Mouse (Mus musculus): ENCODE results near the gene Zfp652. TPM values are rescaled to one million over a fixed set of nuclear protein-coding genes. Genes with fewer than 3 reads are reported as not detected.

The Zfp652 gene
- polyA plus RNA-seq, 1 experiment from 2014 or later: 24.5 TPM

DNA sequence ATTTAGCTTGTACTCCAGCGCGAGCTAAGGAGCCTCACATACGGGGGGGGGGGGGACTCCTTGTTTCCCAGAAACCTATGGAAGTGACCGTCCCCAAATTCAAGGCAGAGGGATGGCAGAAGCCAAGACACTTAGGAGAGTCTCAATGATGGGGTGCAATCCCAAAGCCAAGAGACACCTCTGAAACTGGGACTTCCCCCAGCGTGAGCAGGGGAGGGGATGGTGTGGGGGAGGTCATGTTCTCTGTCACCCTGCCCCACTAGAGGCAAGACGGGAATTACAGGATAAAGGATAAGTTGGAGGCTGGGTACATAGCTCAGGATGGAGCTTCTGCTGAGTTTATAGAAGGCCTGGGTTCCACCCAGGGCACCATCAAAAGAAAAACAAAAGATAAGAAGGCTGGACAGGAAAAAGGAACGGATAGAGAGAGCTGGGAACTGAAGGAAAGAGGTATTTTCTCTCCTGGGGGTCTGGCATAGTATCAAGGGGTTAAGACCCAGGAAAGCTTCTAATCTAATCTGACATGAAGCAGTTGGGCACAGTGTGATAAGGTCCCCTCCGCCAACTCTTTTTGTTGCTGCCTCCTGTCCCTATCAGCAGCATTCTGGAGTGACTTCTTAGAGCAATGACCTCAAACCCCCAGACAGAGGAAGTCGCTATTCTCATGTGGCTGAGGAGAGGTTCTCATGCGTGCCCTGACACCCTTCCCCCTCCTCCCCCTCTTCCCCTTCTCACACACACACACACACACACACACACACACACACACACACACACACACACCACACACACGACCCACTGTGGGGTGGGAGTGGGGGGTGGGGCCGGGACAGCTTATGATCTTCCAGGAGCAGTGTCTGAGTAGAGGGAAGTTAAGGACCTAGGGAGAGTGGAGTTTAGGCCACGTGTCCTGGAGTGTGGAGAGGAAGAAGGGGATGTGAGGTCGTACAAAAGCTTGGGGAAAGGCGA, 122.6 kb downstream of the Zfp652 start:
- no peak overlapping the region for H3K27ac ChIP-seq
- H3K27me3 ChIP-seq: peaks cover 79% of the 10 kb centered on the region
- 14% methylated on average over 15 of the region's 15 CpGs for WGBS
- no peaks in the 10 kb centered on the region for H3K9me3 ChIP-seq
- H3K4me3 ChIP-seq: no peak overlapping the region
- 0 out of 2 replicates have a peak overlapping the region, but pooled peaks have one; percentile 11 for H3K4me2 ChIP-seq (replicated peaks)
- ATAC-seq (ENCODE audit: insufficient number of reproducible peaks, insufficient read depth, low FRiP score, low TSS enrichment): no peak
- peaks cover 42% of the 10 kb centered on the region for H3K4me1 ChIP-seq
- H3K36me3 ChIP-seq: no peaks in the 10 kb centered on the region
- H3K9ac ChIP-seq: no peak overlapping the region

DNA sequence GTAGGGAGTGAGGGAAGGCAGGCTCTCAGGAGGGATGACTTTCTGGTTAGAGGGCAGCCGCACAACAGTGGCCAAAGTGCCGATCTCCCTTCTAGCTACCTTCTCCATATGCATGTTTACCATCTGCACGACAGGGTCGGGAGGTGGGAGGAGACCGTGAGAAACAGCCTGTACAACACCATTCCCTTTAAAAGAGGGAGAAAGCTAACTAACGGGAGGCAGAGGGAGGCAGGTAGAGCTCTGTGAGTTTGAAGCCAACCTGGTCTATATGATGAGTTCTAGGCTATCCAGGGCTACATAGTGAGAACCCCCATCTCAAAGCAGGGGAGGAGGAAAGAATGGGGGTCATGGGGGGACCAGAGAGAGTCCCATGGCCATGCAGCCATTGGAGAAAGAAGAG, 123.4 kb downstream of the Zfp652 start:
- no peak overlapping the region for H3K4me3 ChIP-seq
- WGBS: 37% methylated on average over 6 of the region's 6 CpGs
- H3K27me3 ChIP-seq: peaks cover 71% of the 10 kb centered on the region
- H3K4me1 ChIP-seq: peaks cover 34% of the 10 kb centered on the region
- no peaks in the 10 kb centered on the region for H3K36me3 ChIP-seq
- no peak overlapping the region for H3K9ac ChIP-seq
- no peak overlapping the region for H3K4me2 ChIP-seq (replicated peaks)
- no peaks in the 10 kb centered on the region for H3K9me3 ChIP-seq
- no peak for ATAC-seq (ENCODE audit: insufficient number of reproducible peaks, insufficient read depth, low FRiP score, low TSS enrichment)
- no peak overlapping the region for H3K27ac ChIP-seq

DNA sequence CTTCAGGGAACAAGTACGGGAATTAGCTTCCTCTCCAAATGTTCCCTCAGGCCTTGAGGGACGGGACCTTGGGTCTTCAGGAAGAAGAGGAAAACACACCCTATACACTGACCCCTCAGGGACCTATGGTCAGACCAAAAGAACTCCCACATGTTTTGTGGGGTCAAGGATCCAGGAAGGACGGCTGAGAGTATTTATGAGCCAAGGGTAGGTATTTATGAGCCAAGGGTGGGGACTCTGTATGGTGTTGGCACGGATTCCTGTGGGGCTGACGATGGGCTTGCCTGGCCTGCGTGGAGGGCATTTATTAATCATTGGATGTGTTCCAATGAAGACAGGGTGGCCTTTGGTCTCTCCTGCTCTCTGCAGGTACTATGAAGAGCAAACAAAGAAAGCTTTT, 124.0 kb downstream of the Zfp652 start:
- Histone ChIP-seq H3K4me1 (peaks cover 28% of the 10 kb centered on the region), H3K9me3 (no peaks in the 10 kb centered on the region), H3K4me3 (no peak overlapping the region), H3K27ac (no peak overlapping the region), H3K36me3 (no peaks in the 10 kb centered on the region), H3K4me2 (replicated peaks) (no peak overlapping the region), H3K27me3 (peaks cover 66% of the 10 kb centered on the region), H3K9ac (no peak overlapping the region)
- no peak for ATAC-seq (ENCODE audit: insufficient number of reproducible peaks, insufficient read depth, low FRiP score, low TSS enrichment)
- 65% methylated on average over 6 of the region's 6 CpGs for WGBS

DNA sequence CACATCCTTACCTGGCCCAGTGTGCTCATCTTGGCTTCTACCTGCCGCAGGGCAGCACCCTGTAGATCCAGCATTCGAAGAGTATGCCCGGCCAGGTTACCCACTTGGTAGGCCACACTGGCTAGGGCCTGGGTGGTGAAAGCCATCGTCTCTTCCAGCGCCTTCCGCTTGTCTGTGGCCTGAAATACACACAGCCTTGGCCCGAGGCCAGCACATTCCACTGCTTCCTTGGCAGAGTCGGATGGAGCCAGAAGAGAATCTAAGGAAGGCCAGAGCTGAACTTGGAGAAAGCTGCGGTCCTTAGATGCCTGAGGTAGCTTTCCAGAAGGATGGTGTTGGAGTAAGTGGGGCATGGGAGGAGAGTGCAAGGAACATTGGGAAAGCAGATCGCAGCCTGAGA, 124.6 kb downstream of the Zfp652 start, which contains the start of gene Gngt2:
Gene Gngt2 (plus strand): TSS at position 158 of the 400 bp plus-strand sequence.
- H3K27me3 ChIP-seq: peaks cover 66% of the 10 kb centered on the region

DNA sequence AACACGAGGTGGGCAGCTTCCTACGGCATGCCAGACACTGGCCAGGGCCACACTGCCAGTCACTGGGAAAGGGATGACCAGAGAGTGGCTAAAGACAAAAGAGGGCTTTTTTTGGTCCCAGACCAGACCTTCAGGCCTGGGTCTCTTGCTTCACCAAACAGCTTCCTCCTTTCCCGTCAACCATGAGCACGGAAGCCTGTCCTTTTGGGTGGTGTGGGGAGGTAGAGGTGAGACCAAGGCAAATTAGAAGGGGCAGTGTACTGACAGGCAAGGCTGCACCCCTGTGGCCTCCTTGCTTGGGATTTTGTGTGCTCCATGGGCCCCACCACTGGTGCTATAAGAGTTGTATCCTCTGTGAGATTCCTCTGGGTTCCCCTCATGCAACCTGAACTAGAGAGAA, 126.1 kb downstream of the Zfp652 start:
- no peak overlapping the region for H3K4me2 ChIP-seq (replicated peaks)
- no peak overlapping the region for H3K4me3 ChIP-seq
- no peaks in the 10 kb centered on the region for H3K9me3 ChIP-seq
- no peak overlapping the region for H3K9ac ChIP-seq
- WGBS: 82% methylated on average over 4 of the region's 4 CpGs
- ATAC-seq (ENCODE audit: insufficient number of reproducible peaks, insufficient read depth, low FRiP score, low TSS enrichment): no peak
- no peak overlapping the region for H3K27ac ChIP-seq
- H3K36me3 ChIP-seq: no peaks in the 10 kb centered on the region
- peaks cover 50% of the 10 kb centered on the region for H3K27me3 ChIP-seq
- peaks cover 36% of the 10 kb centered on the region for H3K4me1 ChIP-seq

More for the DNA sequence above, 124.6 kb downstream of the Zfp652 start, which contains the start of gene Gngt2:
- H3K4me1 ChIP-seq: peaks cover 33% of the 10 kb centered on the region
- no peak within 1 kb of the TSS for H3K9ac ChIP-seq
- H3K9me3 ChIP-seq: no peaks in the 10 kb centered on the region
- no peak for ATAC-seq (ENCODE audit: insufficient number of reproducible peaks, insufficient read depth, low FRiP score, low TSS enrichment)
- WGBS: 70% methylated on average over 10 of the region's 10 CpGs
- no peak within 1 kb of the TSS for H3K4me2 ChIP-seq (replicated peaks)
- no peaks in the 10 kb centered on the region for H3K36me3 ChIP-seq
- H3K27ac ChIP-seq: 0 out of 2 replicates have a peak within 1 kb of the TSS, but pooled peaks have one; percentile 13
- no peak within 1 kb of the TSS for H3K4me3 ChIP-seq

DNA sequence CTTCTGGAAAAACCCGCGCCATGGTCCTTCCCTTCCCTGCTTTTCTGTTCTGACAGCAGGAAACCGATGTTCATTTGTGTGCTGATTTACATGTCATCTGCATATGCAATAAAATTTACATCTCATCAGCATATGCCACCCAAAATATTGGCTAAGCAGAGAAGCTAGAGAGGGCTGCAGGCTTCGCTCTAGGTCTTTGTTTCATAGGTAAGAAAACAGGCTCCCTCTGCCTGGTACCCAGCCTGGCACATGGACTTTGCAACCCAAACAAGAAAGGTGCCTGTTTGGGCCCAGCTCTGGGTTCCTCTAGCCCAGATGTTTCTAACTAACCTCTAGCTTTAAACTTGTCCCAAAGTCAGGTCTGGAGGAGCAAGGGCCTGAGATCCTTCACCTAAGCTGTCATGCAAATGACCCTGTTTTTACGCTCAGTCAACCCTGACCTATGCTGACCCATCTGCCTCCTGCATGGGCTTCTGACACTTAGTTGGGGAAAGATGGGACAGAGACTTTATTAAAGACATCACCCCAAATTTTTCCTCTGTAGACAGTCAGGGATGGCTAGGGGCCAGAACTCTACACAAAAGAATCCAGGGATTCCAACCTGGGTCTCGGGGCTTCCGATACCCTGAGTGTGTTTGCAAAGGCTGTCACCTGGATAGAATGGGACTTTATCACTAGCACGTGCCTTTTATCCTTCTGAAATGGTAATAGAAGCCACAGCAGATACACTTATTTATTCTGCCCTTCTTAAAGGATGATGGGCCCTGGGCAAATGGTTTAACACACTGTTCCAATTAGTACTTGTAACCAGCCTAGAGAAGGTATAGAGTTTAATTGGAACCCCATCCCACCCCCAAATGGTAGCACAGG, 126.8 kb downstream of the Zfp652 start:
- Histone ChIP-seq H3K4me3 (no peak overlapping the region), H3K9me3 (no peaks in the 10 kb centered on the region), H3K36me3 (no peaks in the 10 kb centered on the region), H3K27ac (no peak overlapping the region), H3K4me2 (replicated peaks) (no peak overlapping the region), H3K4me1 (peaks cover 32% of the 10 kb centered on the region), H3K27me3 (peaks cover 44% of the 10 kb centered on the region), H3K9ac (no peak overlapping the region)
- no peak for ATAC-seq (ENCODE audit: insufficient number of reproducible peaks, insufficient read depth, low FRiP score, low TSS enrichment)
- 72% methylated on average over 8 of the region's 8 CpGs for WGBS

DNA sequence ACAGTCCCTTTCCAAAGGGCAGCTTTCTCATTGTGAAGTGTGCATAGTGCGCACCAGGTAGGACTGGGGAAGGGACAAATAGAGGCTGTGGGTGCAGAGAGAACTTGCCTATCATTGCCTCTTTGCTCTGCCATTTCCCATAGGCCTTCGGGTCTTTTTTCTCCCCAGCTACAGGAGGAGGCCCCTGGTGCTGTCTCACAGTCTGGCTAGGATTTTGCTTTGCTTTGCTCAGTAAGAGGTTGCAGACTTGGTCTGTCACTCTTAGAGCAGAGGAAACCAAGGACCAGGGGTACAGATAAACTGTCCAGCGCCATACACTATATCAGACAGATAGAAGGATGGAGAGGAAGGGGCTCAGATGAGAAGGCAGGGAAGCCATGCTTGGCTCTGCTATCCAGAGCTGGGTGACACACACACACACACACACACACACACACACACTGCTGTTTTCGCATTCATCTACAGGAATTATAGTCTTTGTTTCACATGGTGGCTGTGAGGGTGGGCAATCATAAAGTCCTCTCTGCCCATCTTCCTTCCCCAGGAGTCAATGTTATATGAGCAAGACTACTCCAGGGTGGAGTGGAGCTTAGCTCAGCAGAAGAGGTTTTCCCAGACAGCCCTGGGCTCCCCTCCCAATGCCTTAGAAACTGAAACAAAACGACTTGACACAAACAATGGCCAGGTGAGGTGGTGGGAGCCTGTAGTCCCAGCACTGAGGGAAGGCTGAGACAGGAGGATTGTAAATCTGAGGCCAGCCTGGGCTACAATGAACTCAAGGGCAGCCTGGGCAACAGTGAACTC, 128.4 kb downstream of the Zfp652 start:
- peak overlapping the region; percentile 7 for H3K4me3 ChIP-seq
- H3K9me3 ChIP-seq: no peaks in the 10 kb centered on the region
- H3K27me3 ChIP-seq: peaks cover 27% of the 10 kb centered on the region
- H3K9ac ChIP-seq: no peak overlapping the region
- no peaks in the 10 kb centered on the region for H3K36me3 ChIP-seq
- peak overlapping the region; percentile 14; the same call in 1 of the 2 replicates for H3K4me2 ChIP-seq (replicated peaks)
- ATAC-seq (ENCODE audit: insufficient number of reproducible peaks, insufficient read depth, low FRiP score, low TSS enrichment): no peak
- 78% methylated on average over 5 of the region's 5 CpGs for WGBS
- no peak overlapping the region for H3K27ac ChIP-seq
- peaks cover 21% of the 10 kb centered on the region for H3K4me1 ChIP-seq

DNA sequence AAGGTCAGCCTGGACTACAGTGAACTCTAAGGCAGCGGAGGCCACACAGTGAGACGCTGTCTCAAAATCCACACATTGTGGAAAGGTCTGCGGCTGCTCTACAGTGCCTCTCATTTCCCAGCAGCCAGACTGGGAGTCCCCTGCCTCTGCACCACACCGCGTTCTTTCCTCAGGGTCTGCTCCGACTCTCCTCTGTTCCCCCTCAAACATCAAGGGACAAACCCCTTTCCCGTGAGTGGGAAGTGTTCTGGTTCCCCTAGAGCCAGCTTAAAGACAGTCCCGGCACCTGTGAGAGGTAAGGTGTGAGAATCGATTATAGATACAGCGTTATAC, 129.0 kb downstream of the Zfp652 start:
- WGBS: 53% methylated on average over 10 of the region's 10 CpGs

DNA sequence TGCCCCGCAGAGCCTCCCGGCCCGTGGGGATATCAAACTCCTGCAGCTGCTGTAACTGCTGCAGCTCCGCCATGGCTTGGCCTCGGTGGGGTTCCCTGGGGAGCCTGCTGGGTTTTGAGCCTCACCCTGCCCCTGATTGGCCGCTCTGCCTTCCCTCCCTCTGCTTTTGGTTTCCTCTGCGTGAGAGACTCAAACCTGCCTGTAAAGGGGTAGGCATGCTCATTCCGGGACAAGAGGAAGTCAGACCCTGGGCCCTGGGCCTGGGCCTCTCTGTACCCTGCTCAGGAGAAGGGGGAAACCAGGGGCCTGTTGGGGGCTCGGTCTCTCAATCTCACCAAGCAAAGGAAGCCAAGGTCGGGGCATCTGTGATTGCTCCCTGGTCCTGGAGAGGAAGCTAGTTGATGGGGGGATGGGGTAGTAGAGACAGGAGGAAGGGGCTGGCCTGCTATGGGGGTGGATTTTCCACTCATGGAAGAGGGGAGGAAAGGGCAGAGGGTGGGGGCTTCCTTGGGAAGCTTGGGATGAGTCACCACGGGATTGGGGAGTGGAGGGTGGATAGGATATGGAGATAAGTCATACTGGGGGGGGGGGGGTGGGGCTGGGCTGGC, 129.7 kb downstream of the Zfp652 start, which contains the start of gene Abi3:
Gene Abi3 (minus strand): TSS at position 403 of the 608 bp plus-strand sequence.
- no peaks in the 10 kb centered on the region for H3K9me3 ChIP-seq
- peak within 1 kb of the TSS; percentile 37; the same call in 1 of the 2 replicates for H3K27ac ChIP-seq
- H3K4me2 ChIP-seq (replicated peaks): peak within 1 kb of the TSS; percentile 14
- H3K9ac ChIP-seq: no peak within 1 kb of the TSS
- peaks cover 15% of the 10 kb centered on the region; the same call in 1 of the 2 replicates for H3K27me3 ChIP-seq
- H3K36me3 ChIP-seq: no peaks in the 10 kb centered on the region
- ATAC-seq (ENCODE audit: insufficient number of reproducible peaks, insufficient read depth, low FRiP score, low TSS enrichment): no peak; the same call in 1 of the 2 replicates
- peaks cover 11% of the 10 kb centered on the region for H3K4me1 ChIP-seq
- H3K4me3 ChIP-seq: peak within 1 kb of the TSS; percentile 7
- 8% methylated on average over 11 of the region's 11 CpGs for WGBS

More for the DNA sequence above, 129.0 kb downstream of the Zfp652 start:
- no peaks in the 10 kb centered on the region for H3K36me3 ChIP-seq
- no peaks in the 10 kb centered on the region for H3K9me3 ChIP-seq
- peaks cover 18% of the 10 kb centered on the region for H3K4me1 ChIP-seq
- H3K27ac ChIP-seq: no peak overlapping the region; the same call in 1 of the 2 replicates
- peak overlapping the region; percentile 14; the same call in 1 of the 2 replicates for H3K4me2 ChIP-seq (replicated peaks)
- peaks cover 22% of the 10 kb centered on the region for H3K27me3 ChIP-seq
- H3K9ac ChIP-seq: no peak overlapping the region
- peak overlapping the region; percentile 7 for H3K4me3 ChIP-seq
- no peak for ATAC-seq (ENCODE audit: insufficient number of reproducible peaks, insufficient read depth, low FRiP score, low TSS enrichment)

DNA sequence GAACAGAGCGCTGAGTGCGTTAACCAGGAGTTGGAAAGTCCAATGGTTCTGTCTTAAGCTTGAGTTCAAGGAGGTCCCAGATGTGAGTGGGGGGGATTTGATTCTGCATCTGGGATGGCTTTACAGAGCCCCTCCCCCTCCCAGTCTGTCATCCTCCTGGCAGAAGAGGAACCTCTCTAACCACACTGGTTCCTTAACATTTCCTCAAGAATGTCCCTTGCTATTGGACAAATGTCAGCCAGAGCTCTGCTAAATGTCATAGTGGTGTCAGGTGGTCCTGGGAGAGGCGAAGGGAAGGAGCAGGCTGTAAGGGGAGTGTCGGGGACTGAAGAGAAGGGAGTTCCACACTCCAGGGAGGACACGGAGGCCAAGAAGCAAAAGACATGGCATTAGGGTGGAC, 130.5 kb downstream of the Zfp652 start:
- no peak for ATAC-seq (ENCODE audit: insufficient number of reproducible peaks, insufficient read depth, low FRiP score, low TSS enrichment)
- 68% methylated on average over 5 of the region's 5 CpGs for whole genome bisulfite sequencing
- Histone ChIP-seq H3K27me3 (0 out of 2 replicates have a peak, but pooled peaks cover 10% of the 10 kb centered on the region), H3K9me3 (no peaks in the 10 kb centered on the region), H3K4me1 (peaks cover 8% of the 10 kb centered on the region; the same call in 1 of the 2 replicates), H3K4me2 (replicated peaks) (no peak overlapping the region), H3K36me3 (no peaks in the 10 kb centered on the region), H3K27ac (no peak overlapping the region), H3K4me3 (no peak overlapping the region), H3K9ac (no peak overlapping the region)
